Mouse (Mus musculus): Measurements from ENCODE around the gene Mill2.

DNA sequence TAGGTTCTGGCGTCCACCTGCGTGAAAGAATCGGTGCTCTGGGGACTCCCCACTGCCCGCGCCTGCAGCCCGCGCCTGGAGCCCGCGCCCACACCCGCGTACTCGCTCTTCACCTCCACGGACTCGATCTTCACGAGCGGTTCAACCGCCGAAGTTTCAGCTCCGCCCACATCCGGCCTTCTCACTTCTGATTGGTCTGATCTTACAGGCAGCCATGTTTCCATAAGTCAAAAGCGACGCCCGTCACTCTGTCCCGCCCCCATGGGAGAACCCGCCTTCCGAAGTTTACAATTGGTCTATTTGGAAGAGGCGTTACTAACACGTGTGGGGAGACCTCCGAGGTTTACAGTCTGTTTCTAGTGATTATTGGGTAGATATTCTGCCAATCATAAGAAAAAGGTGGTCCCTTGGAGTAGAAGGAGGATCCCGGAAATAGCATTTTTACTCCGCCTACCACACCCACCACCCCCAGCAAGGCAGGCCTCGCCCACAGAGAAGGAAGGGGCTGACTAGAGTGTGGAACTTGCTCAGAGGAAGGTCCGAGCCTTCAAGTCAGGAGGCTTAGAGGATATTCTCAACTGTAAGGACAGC is 70.6 kb downstream of the Mill2 start, which contains the start of gene Ccdc61:
- TF ChIP-seq CTCF (IDR thresholded peaks at IDR 0.05; ENCODE audit: low read depth, low read length) (no peak), TAL1 (conservative IDR thresholded peaks at IDR 0.05; ENCODE audit: low read depth, low read length) (no peak), GATA2 (IDR thresholded peaks at IDR 0.05; ENCODE audit: borderline replicate concordance, low read depth, low read length) (no peak), GATA1 (IDR thresholded peaks at IDR 0.05; ENCODE audit: borderline replicate concordance, low read length) (no peak), POLR2AphosphoS5 (IDR thresholded peaks at IDR 0.05; ENCODE audit: insufficient replicate concordance, low read depth, low read length) (no peak)
